Mouse (Mus musculus): ENCODE measurements around the gene Col27a1.

Col27a1 gene

GRCm38 (mm10) chr4:63213907-63214621, at the start of gene Col27a1:
TSS of gene Col27a1 (plus strand) at chr4:63214004.
- in situ Hi-C loops (cut with MboI; ENCODE audit: unreplicated experiment in 2 of 2), result loop anchor here in 1 of 2 experiments (10.0 to 25.0 kb wide), 2 partner anchors 351 to 902 kb away; no protein-coding TSS in a partner anchor

DNA sequence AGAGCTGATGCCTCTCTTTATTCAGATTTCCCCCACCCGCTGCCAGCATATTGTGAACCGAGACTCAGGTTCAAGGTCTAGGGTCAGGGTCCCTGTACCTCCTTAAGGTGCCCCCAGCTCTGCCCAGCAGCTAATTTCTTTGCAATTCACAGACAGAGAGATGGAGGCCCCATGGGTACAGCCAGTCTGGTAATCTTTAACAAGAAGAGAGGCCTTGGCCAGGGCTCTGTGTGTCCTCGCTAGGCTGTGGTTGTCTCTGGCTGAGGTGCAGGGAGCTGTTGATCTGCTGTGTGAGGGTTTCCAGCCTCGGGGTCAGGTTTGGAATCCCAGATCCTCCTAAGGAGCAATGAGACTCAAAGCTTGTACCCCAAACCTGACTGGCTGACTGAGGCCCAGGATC, 48.2 kb upstream of the Col27a1 start:
- in situ Hi-C loops (cut with MboI; ENCODE audit: unreplicated experiment in 2 of 2), result loop anchor here (10.0 to 25.0 kb wide), 2 partner anchors 779 to 797 kb away; no protein-coding TSS in a partner anchor

GRCm38 (mm10) chr4:63166323-63166722, 47.5 kb upstream of the Col27a1 start:
- in situ Hi-C loops (cut with MboI; ENCODE audit: unreplicated experiment in 2 of 2), result loop anchor here (10.0 to 25.0 kb wide), 2 partner anchors 778 to 796 kb away; no protein-coding TSS in a partner anchor

DNA sequence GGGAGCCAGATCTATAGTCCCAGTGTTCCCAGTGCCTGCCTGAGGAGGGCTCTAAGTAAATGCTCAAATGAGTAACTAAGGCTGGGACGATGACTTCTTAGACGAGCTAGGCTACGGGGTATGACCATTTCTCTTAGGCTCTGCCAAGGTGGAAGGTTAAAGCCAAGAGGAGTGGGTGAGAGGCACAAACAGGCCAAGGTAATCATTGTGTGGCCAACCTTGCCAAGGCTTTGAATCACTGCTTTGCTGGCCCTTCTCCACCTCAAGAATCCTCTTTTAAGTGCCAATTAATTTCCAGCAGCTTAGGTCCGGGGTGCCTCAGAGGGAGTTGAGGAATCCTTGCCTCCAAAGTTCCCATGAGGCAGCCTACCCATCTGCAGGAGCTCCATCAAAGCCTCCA, 43.7 kb upstream of the Col27a1 start:
- in situ Hi-C loops (cut with MboI; ENCODE audit: unreplicated experiment in 2 of 2), result loop anchor here in 1 of 2 experiments (25.0 kb wide), 1 partner anchor 792 kb away; no protein-coding TSS in a partner anchor

- in situ Hi-C loops (cut with MboI; ENCODE audit: unreplicated experiment in 2 of 2), result loop anchor here in 1 of 2 experiments (25.0 kb wide), 1 partner anchor 791 kb away; no protein-coding TSS in a partner anchor
Observed at GRCm38 (mm10) chr4:63171122-63171521, 42.7 kb upstream of the Col27a1 start.

DNA sequence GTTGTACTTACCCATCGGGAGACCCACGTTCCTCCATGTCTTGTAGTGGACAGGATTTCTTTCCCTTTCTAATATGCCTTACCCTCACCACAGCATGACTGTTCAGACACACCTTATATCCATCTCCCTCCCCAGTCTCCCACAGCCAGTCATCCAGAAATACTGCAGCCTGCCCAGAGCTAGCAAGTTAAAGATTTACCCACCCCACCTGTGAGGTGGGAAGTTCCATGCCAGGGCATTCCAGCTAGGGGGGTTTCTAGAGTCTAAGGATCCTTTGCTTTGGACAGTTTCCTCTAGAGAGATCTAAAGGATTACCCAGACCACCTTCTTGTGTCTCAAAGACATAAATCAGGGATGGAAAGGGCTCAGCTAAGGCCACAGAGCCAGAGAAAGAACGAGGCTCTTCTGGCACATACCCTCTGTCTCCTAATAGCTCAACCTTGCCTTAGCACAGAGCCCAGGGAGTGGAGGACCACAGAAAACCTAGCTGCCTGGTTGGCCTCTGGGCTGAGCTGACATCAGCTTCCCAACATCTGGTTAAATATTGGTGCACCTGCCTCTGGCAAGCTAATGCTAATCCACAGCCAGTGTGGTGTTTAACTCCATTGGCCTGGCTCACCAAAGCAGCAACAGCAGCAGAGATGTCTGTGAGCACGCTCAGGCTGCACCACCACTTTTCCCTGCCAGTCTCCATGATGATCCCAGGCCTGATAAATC, 41.7 kb upstream of the Col27a1 start, which contains the start of gene Kif12:
Gene Kif12 (minus strand): TSS at position 163 of the 717 bp plus-strand sequence.
- in situ Hi-C loops (cut with MboI; ENCODE audit: unreplicated experiment in 2 of 2), result loop anchor here in 1 of 2 experiments (25.0 kb wide), 1 partner anchor 790 kb away; no protein-coding TSS in a partner anchor

DNA sequence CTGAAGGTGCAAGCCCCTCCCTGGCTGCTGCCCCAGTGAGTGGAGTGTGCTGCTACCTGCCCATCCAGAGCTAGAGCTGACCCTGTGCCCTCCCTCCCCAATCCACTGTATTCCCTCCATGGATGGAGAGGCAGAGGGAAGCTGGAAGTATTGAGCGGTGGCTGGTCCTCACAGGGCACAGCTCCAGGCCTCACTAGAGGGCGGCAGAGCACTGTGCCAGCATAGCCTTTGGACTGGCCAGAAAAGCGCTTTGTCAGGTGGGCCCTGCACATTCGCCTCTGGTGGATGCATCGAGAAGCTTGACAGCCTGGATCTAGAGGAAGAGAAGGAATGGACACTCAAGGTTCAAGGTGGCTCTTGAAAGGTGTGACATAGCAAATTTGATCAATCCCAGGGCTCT, 32.2 kb upstream of the Col27a1 start:
- in situ Hi-C loops (cut with MboI; ENCODE audit: unreplicated experiment in 2 of 2), result loop anchor here (5.0 kb wide), 2 partner anchors 36 to 126 kb away; no protein-coding TSS in a partner anchor

GRCm38 (mm10) chr4:63186281-63186870, 27.4 kb upstream of the Col27a1 start:
- in situ Hi-C loops (cut with MboI; ENCODE audit: unreplicated experiment in 2 of 2), result no loop called here

DNA sequence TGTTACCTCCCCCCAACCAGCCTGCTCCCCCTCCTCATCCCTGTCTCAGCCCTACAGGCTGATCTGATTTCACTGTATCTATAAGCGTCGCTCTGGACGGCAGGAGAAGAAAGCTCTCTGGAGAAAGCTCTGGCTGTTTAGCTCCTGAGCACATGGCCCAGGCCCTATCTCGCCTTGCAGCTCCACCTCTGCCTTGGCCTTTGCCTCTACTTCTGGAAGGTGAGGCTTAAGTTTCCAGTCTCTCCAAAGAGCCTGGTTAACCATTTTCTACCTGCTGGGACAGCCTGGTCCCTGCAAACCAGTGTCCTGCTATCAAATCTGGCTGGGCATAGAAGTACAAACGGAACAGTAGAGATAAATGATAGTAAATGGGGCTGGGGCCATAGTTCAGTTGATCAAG, 22.2 kb upstream of the Col27a1 start:
- in situ Hi-C loops (cut with MboI; ENCODE audit: unreplicated experiment in 2 of 2), result no loop called here

DNA sequence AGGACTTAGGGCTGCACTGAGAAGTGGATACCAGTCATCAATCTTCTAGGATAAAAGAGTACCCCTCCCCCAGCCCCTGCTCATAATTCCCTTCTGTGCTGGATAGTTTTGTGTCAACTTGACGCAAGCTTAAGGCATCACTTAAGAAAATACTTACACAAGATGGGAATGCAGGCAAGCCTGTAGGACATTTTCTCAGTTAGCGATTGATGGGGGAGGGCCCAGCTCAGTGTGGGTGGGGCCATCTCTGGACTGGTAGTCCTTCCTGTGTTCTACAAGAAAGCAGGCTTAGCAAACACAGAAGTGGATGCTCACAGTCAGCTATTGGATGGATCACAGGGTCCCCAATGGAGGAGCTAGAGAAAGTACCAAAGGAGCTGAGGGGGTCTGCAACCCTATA, 19.4 kb upstream of the Col27a1 start:
- in situ Hi-C loops (cut with MboI; ENCODE audit: unreplicated experiment in 2 of 2), result no loop called here

DNA sequence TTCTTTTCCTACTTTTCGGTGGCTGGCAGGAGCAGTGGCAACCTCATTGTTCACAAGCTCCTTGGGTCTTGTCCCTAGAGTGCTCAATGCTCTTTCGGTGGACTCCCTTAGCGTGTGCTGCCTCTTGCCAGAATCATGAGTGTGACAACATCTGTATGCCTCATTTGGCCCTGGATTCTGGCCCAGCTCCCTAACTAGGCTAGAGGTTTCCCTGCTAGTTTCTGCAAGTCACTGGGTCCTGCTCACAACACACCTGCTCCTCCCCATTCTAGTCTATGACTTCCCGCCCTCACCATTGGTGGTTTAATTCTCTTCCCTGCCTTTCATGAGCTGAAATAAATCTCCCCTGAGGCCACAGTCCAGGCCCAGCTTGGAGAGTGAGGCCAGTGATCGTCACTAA, 14.4 kb upstream of the Col27a1 start:
- in situ Hi-C loops (cut with MboI; ENCODE audit: unreplicated experiment in 2 of 2), result no loop called here

DNA sequence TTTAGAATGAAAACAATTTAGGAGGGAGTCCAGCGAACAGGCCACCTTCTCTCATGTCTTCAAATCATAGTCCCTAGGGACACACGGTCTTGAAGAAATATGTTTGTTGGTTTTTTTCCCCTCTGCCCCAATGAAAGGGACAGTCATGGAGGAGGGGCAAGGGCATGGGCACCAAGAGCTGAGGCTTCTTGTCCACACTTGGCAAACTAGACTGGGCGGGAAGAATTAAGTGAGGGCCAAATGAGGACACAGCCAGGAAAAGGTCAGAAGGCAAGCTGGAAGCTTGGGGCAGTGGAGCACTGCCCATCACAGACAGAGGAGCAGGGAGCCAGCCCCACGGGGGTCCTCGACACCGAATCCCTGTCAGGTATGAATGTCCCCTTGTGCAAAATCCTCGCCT, 9.9 kb upstream of the Col27a1 start:
- in situ Hi-C loops (cut with MboI; ENCODE audit: unreplicated experiment in 2 of 2), result loop anchor here (10.0 to 25.0 kb wide), 3 partner anchors 361 to 892 kb away; no protein-coding TSS in a partner anchor

DNA sequence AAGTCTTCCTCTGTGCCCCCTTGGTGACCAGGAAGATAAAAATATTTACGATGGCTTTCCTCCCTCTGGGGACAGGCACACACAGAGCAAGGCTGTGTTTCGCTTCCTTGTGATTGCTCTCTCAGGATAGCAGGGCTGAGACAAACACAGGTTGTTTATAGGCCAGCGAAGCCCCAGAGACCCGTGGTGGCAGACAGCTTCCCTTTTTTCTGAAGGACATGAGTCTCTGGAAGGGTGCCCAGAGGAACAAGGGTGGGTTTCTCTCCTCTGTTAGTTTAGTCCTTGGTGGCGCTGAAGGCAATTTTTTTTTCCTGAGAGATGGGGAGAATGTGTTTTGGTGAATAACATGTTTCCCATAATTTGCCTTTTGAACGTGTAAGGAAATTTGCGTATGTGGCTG, 8.2 kb upstream of the Col27a1 start:
- in situ Hi-C loops (cut with MboI; ENCODE audit: unreplicated experiment in 2 of 2), result loop anchor here (5.0 to 25.0 kb wide), 5 partner anchors 202 to 893 kb away; no protein-coding TSS in a partner anchor

DNA sequence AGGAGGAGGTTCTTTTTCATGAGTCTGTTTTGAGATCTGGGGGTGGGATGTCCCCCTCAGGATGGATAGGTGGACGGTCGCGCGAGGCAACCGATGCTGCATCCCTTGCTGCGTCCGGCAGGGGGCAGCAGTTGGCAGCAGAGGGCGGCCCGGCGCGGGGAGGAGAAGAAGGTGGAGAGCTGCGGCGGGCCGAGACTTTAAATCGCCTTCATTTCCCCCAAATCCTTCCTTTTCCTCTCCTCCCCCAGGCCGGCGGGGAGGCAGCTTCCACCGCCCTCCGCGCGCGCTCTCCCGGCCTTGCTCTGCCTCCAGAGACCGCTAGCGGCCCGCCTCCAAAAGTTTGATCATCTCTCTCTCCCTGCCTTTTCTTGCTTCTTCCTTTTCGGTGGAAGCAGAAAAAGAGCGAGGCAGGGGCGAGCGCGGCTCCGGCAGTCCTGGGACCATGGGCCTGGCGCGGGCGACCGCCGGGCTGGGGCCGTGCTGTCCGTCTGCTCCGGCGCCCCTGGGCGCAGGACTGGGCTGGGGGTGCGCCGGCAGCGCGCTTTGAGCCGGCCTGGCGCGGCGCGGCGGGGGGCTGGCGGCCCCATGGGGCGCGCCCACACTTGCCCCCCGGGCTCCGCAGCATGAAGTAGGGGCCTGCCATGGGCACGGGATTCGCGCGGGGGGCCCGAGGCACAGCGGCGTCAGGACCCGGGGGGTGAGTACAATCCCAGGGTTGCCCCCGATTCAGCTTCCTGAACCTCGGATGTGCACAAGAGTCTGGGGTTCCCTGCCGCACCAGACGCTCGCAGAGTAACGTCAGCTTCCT, 1.6 kb downstream of the Col27a1 start:
- in situ Hi-C loops (cut with MboI; ENCODE audit: unreplicated experiment in 2 of 2), result loop anchor here (5.0 to 25.0 kb wide), 4 partner anchors 33 to 903 kb away; no protein-coding TSS in a partner anchor

DNA sequence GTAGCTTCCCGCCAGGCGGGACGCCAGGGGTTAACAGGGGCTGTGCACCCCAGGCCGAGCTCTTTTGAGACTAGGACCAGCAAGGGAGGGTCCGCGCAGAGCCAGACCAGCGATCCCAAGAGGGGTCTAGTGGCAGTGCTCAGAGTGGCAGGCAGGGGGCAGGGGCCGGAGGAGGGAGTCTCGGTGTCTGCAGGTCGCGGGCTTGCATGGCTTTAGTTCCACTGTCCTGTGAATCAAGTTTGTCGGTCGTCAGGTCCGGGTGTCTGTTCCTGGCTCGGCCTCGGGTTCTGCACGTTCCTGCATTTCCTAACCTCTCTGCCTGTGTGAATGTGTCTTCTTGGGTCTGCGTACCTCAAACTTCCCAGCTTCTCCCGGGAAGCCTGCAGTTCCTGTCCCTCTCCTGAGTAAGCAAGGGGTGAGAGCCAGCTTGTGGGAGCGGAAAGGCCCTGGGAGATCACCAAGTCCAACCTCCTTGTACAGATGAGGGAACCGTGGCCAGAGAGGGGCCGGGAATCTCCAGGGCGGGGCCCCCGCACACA, 2.3 kb downstream of the Col27a1 start:
- in situ Hi-C loops (cut with MboI; ENCODE audit: unreplicated experiment in 2 of 2), result loop anchor here (5.0 to 25.0 kb wide), 4 partner anchors 34 to 904 kb away; no protein-coding TSS in a partner anchor

DNA sequence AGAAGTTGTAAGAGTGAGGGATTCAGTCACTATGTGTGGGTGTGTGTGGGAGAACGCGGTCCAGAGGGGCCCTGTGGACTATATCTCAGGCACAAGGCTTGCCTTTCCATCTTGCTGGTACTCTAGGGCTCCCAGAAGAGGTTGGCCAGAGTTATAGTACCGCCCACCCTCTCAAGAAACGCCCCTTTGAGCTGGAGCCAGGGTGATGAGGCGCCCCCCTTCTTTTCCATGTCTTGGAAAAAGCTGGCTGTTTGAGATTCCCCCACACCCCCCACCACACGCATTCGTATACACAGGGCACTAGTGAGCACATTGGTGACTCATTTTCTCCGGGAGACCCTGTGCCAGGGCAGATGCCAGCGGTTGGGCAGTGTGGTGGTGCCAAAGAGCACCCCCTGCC, 2.8 kb downstream of the Col27a1 start:
- in situ Hi-C loops (cut with MboI; ENCODE audit: unreplicated experiment in 2 of 2), result loop anchor here (5.0 to 25.0 kb wide), 4 partner anchors 34 to 904 kb away; no protein-coding TSS in a partner anchor

DNA sequence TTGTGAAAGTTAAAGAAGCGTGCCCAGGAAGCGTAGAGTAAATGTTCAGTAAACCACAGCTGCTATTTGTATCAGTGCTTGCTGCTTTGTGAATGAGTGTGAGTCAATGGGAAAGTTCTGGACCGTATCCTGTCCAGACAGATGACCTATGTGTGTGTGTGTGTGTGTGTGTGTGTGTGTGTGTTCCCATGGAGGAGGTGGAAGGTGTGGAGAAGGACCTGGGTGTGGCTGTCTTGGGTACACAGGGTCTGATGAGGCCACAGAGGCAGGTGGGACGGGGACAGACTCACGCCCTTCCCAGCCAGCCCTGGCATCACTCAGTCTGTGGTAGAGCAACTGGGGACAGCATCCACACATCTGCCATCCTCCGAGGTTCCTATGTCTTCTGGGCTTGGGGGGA, 3.7 kb downstream of the Col27a1 start:
- in situ Hi-C loops (cut with MboI; ENCODE audit: unreplicated experiment in 2 of 2), result loop anchor here (5.0 to 25.0 kb wide), 4 partner anchors 35 to 905 kb away; no protein-coding TSS in a partner anchor

GRCm38 (mm10) chr4:63219059-63219458, 5.3 kb downstream of the Col27a1 start:
- in situ Hi-C loops (cut with MboI; ENCODE audit: unreplicated experiment in 2 of 2), result loop anchor here (5.0 to 25.0 kb wide), 4 partner anchors 37 to 907 kb away; no protein-coding TSS in a partner anchor

DNA sequence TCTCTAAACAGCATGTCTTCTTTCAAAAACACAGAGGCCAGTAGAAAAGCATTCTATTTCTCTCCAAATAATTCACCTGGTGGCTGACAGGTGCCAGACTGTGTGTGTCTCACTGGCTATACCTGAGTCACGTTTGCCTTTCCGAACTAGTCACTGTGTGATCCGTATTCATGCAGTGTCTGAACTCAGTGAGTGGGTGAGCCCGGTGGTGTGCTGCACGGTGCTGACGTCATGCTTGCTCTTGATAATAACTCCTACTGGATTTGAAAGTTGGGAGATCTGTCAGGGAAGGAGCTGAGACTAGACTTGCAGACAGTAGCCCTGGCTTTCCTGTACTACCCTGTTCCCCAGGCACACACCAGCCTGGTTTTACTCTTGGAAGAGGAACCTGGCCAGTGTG, 5.8 kb downstream of the Col27a1 start:
- in situ Hi-C loops (cut with MboI; ENCODE audit: unreplicated experiment in 2 of 2), result loop anchor here (5.0 to 25.0 kb wide), 4 partner anchors 37 to 907 kb away; no protein-coding TSS in a partner anchor
